Mouse (Mus musculus): ENCODE data around the gene D230025D16Rik.
"Not testable (repeated sequence)": the region's sequence is repeated elsewhere in the genome, so short reads cannot be mapped to it uniquely, and the experiment has no call there.

Gene D230025D16Rik

DNA sequence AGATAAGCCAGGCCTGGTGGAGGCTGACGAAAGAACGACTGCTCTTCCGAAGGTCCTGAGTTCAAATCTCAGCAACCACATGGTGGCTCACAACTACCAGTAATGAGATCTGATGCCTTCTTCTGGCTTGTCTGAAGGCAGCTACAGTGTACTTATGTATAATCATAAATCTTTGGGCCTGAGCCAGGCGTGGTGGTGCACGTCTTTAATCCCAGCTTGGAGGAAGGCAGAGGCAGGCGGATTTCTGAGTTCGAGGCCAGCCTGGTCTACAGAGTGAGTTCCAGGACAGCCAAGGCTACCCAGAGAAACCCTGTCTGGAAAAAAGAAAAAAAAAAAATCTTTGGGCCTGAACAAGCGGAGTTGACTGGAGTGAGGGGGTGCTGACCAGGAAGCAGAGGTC is 66.4 kb downstream of the D230025D16Rik start:
- in situ Hi-C loops (cut with MboI; ENCODE audit: low sequenced_read_pairs): not testable (repeated sequence)

DNA sequence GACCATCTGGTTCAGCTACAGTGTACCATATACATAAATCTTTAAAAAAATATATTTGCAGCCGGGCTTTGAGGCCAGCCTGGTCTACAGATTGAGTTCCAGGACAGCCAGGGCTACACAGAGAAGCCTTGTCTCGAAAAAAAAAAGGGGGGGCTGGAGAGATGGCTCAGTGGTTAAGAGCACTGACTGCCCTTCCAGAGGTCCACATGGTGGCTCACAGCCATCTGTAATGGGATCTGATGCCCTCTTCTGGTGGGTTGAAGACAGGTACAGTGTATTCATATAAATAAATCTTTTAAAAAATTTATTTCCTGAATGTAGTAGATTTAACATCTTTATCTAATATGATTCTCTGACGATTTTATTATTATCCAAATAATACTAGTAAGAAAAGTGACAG is 66.9 kb downstream of the D230025D16Rik start:
- in situ Hi-C loops (cut with MboI; ENCODE audit: low sequenced_read_pairs): not testable (repeated sequence)

DNA sequence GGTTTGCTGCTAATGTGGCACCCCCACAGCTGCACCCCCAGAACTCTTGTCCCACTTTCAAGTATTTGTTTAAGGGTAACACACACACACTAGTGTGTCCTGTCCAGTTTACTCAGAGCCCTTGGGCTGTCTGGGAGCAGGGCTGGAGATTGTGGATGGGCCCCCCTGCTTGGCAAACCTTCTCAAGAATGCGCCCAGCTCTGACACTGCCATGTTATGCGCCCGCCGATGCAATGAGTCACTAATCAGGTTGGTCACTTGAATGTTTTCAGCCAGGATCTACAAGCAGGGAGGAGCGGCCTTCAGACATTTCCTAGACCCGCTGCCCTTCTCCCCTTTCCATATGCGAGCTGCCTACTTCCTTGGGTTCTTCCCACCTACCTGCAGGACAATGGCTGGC is 67.5 kb downstream of the D230025D16Rik start:
- in situ Hi-C loops (cut with MboI; ENCODE audit: low sequenced_read_pairs): no loop called here

DNA sequence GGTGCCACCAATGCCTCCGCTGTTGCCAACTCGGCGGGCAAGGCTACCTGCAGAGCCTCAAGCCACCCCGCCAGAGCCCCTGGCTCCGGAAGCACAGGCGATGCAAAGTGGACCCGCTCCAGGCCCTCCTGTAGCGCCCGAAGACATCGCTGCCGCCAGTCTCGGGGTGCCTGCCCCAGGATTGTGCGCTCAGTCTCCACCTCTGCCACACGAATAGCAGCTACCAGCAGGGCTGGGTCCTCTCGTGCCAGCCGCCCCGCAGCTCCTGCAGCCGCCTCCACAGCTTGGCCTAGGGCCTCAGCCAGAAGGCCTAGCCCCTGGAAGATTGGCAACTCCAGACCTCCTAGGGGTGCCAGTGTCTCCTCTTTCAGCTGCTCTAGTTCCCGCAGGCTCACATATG is 68.5 kb downstream of the D230025D16Rik start:
- in situ Hi-C loops (cut with MboI; ENCODE audit: low sequenced_read_pairs): no loop called here

DNA sequence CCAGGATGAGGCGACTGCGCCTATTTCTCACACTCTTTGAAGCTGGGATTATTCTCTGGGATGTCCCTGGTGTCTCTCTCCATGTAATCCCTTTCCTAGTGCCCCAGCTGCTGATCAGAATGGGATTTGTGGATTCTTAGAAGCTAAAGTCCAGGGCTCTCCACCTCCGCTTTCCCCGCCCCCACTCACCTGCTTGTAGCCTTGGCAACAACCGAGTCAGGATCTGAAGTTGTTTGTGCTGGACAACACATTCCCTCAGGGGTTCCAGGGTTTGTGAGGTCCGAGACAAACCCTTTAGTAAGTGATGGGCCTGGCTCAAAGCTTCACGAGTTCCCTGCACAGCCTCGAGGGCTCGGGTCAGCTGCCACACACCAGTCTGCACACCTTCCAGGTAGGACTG is 69.8 kb downstream of the D230025D16Rik start:
- in situ Hi-C loops (cut with MboI; ENCODE audit: low sequenced_read_pairs): no loop called here

DNA sequence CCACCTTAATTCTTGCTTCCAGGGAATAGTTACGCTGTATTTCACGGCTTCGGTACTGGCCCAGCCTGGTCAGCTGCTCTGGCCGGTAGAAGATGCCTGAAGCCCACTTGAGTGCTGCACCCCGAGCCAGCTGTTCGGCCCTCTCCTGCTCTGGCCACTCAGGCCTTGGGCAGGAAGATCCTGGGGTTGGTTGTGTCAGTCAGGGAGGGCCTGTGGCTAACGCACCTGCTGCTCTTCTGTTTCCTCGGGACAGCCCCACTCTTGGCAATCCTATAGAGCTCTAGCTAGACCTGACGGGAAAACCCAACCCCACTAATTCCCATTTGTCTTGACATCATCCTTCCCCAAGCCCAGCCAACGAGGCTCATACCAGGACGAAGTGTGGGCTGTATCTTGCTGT is 70.3 kb downstream of the D230025D16Rik start:
- in situ Hi-C loops (cut with MboI; ENCODE audit: low sequenced_read_pairs): no loop called here

DNA sequence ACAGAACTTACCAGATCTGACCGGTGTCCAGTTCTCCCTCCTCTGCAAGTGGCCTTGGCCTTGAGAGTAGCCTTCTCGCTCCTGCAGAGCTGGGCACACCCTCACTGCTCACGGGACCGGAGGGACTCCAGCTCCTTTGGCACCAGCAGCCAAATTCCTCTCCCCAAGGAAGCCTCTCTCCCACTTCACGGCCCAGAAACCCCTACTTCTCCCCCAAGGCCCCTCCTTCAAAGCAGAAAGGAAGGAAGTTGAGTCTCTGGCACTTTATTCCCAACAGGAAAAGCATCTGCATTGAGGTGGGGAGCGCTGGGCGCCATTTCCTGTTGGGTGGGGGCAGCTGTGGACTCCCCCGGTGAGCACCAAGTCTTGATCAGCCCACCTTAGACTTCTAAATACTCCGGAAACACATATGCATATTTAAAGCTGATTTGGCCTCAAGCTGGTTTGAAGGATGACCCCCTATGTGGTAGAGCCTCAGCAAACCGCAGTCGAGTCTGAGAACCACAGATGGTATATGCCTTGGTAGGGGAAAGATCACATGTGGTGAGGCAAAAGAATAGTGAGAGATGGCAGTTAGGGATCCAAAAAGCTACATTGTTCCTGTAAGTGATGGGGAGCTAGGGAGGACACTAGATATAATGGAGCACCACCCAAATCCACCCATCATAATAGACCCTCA is 71.1 kb downstream of the D230025D16Rik start, which contains the start of gene Exoc3l:
TSS of gene Exoc3l (minus strand) at position 207 of the 679 bp plus-strand sequence.
- in situ Hi-C loops (cut with MboI; ENCODE audit: low sequenced_read_pairs): no loop called here

DNA sequence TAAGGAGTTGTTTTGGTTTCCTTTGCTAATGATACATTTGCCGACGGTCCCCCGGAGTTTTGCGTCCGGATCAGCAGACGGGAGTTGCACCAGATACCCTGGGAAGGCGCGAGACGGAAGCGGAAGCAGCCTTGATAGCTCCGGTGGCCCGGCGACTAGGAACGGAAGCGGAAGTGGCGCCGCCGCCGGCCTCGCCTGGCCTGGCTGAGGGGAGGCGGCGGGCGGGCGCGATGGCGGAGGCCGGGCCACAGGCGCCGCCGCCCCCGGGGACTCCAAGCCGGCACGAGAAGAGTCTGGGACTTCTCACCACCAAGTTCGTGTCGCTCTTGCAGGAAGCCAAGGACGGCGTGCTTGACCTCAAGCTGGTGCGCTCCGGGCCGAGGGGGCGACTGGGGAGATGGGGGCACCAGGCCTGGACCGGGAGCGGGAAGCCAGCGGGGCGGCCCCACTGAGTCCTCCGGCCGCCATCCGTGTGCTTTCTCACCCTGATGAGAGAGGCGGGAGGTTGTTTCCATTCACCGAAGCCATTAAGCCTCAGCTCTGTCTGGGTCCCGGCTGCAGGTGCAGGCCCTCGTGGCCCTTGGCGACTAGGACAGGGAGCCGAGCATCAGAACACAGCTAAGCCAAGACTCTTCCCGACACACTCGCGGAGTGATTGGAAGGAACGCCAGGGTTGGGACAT is 72.7 kb downstream of the D230025D16Rik start, which contains the start of gene E2f4:
TSS of gene E2f4 (plus strand) at position 153 of the 682 bp plus-strand sequence.
- in situ Hi-C loops (cut with MboI; ENCODE audit: low sequenced_read_pairs): no loop called here

DNA sequence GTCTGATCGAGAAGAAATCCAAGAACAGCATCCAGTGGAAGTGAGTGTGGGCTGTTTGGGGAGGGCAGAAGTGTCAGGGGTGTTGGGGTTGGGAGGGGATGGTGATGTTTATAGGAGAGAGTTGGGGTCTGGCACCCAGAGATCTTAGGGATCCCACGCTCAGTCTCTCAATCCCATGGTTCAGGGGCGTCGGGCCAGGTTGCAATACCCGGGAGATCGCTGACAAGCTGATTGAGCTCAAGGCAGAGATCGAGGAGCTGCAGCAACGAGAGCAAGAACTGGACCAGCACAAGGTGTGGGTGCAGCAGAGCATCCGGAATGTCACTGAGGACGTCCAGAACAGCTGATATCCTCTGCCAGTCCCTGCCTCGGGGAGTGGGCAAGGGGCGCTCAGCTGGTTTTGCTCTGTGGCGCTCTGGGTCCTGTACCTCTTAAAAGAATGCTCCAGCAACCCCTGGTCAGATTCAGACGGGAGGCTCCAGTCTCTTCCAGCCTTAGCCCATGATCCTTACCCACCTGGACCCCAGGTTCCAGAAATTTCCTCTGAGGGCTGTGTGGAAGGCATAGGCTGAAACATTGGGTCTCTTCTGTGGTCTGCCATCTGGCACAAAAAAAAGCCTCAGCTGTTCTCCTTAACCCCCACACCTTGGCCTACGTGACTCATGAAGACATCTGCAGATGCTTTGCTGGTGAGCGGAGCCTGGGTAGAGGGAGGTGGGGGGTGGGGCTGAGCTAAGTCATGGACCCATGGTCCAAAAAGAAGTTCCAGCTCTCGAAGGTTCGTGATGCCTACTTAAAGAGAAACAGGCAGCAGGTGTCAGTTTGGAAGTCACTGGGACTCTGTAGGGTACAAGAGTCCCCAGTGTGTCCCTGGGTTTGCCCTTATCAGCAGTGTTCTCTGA is 73.7 kb downstream of the D230025D16Rik start:
- in situ Hi-C loops (cut with MboI; ENCODE audit: low sequenced_read_pairs): no loop called here

DNA sequence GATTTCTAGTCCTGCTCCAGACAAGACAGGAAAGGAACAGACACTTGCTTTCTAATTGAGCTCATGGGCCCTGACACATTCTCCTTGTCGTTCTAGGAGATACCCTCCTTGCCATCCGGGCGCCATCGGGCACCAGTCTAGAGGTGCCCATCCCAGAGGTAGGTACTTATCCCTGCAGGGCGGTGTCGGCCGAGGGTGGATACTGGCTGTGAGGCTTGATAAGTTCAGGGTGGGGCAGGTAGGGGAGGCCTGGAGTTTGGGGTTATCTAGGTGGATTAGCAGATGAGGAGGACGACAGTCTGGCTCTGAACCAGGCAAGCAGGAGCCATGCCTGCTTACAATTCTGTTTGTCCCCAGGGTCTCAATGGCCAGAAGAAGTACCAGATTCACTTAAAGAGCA is 75.0 kb downstream of the D230025D16Rik start:
- in situ Hi-C loops (cut with MboI; ENCODE audit: low sequenced_read_pairs): no loop called here
